Mouse (Mus musculus) G1E (cell line): Measurements from ENCODE around the gene Acot1.

ENCODE experiments used
- CTCF ChIP-seq: IDR thresholded peaks from 2 replicates; pipeline ENCODE4 v1.5.1; 2012; ENCODE audit warnings: low read depth, low read length, inconsistent platforms, mixed read lengths
- GATA1 ChIP-seq: IDR thresholded peaks from 2 replicates; pipeline ENCODE4 v1.6.1; 2012; ENCODE audit warnings: borderline replicate concordance, low read length, inconsistent platforms, mixed read lengths
- TAL1 ChIP-seq: conservative IDR thresholded peaks from 2 replicates; pipeline ENCODE4 v1.6.1; 2012; ENCODE audit warnings: low read depth, low read length, inconsistent platforms, mixed read lengths

GRCm38 (mm10) chr12:84010201-84010600 lies 911 bp downstream of the Acot1 start:
- TF ChIP-seq CTCF (no peak), GATA1 (no peak), TAL1 (no peak)
